Mouse (Mus musculus): ENCODE results near the gene Oxsr1.

DNA sequence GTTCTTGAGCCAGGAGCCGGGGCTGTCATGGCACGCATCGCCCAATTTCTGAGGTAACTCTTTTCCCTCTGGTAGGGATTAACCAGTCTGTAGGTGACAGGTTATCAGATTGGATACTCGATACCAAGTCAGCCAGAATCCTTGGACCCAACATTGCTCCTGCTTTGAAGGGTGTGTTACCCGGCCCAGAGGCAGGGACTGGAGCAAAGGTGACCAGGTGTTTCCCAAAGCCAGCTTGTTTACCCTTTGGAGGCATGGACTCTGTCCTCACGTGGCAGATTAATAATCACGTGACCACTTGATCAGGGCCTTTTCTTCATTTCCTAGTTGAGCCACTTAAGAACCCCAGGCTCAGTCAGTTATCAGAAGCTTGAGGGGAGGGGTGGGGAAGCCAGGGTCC is 20.5 kb upstream of the Oxsr1 start:
- TF ChIP-seq POLR2A (IDR thresholded peaks at IDR 0.05; ENCODE audit: insufficient read depth, low read depth, low read length) (no peak), EP300 (IDR thresholded peaks at IDR 0.05; ENCODE audit: insufficient read depth, low read depth, low read length) (no peak), CTCF (IDR thresholded peaks at IDR 0.05) (no peak)
